Mouse (Mus musculus): ENCODE data around the gene Eps8. TPM values are rescaled to one million over a fixed set of nuclear protein-coding genes. Genes with fewer than 3 reads are reported as not detected.
A peak's percentile ranks its signal among the peaks of the same experiment; 100 is the strongest.

Gene Eps8
- polyA plus RNA-seq, 1 experiment = 51.9 TPM

DNA sequence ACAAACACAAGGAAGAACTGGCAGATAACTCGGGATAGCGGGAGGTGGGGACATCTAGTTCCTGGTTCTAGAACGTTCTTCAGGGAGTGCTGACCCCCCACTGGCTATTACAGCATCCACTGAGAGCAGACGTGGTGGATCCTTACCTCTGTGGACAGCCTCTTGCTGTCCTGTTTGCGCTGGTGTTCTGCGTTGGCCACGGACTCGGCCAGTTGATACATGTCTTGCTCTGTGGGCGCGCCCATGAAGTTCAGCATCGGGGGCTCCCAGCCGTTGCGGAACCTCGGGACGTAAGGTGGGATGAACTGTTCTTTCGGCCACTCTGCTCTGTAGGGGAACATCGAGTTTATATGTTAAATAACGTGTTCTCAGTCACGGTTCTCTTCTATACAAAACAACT, 145.7 kb downstream of the Eps8 start:
- no peaks in the 10 kb centered on the region for H3K27me3 ChIP-seq (replicated peaks; ENCODE audit: control insufficient read depth, insufficient read depth, low read length)
- no peak overlapping the region for H3K4me3 ChIP-seq (ENCODE audit: insufficient read depth, low read depth, low read length)
- 95% methylated on average over 19 of the region's 19 CpGs for WGBS
- H3K36me3 ChIP-seq (ENCODE audit: control insufficient read depth, insufficient read depth, low read length) = peaks cover 2% of the 10 kb centered on the region; the same call in 1 of the 2 replicates
- no peaks in the 10 kb centered on the region for H3K4me1 ChIP-seq (ENCODE audit: control insufficient read depth, insufficient read depth, low read length)
- no peak overlapping the region for H3K27ac ChIP-seq (ENCODE audit: insufficient read depth, low read depth, low read length)
- no peak for DNase-seq
- TF ChIP-seq POLR2A (IDR thresholded peaks at IDR 0.05; ENCODE audit: low read depth, low read length) (no peak), CTCF (conservative IDR thresholded peaks at IDR 0.05; ENCODE audit: insufficient read depth, insufficient read length, low read depth, low read length) (no peak)

DNA sequence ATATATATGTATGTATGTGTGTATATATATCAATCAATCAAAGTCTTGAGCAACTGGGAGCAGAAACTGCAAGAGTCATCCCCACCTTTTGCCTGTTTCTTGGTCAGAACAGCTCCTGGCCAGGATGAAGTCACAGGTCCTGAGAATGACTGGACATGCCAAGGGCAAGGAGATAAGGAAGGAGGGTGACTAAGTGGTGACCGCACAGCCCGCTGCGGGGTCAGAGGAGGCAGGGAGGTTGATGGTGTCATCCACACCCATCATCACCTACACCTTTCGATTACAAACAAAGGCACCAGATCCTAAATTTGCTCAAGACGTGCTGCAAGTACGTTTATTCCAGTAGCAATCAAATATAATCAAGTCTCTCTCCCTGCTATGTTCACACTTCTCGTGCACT, 148.1 kb downstream of the Eps8 start:
- Histone ChIP-seq H3K27ac (ENCODE audit: insufficient read depth, low read depth, low read length) (no peak overlapping the region), H3K36me3 (ENCODE audit: control insufficient read depth, insufficient read depth, low read length) (peaks cover 2% of the 10 kb centered on the region; the same call in 1 of the 2 replicates), H3K27me3 (replicated peaks; ENCODE audit: control insufficient read depth, insufficient read depth, low read length) (no peaks in the 10 kb centered on the region), H3K4me1 (ENCODE audit: control insufficient read depth, insufficient read depth, low read length) (no peaks in the 10 kb centered on the region), H3K4me3 (ENCODE audit: insufficient read depth, low read depth, low read length) (no peak overlapping the region)
- no peak for TF ChIP-seq POLR2A (IDR thresholded peaks at IDR 0.05; ENCODE audit: low read depth, low read length)
- no peak for TF ChIP-seq CTCF (conservative IDR thresholded peaks at IDR 0.05; ENCODE audit: insufficient read depth, insufficient read length, low read depth, low read length)
- DNase-seq = no peak
- 95% methylated on average over 7 of the region's 7 CpGs for whole genome bisulfite sequencing

DNA sequence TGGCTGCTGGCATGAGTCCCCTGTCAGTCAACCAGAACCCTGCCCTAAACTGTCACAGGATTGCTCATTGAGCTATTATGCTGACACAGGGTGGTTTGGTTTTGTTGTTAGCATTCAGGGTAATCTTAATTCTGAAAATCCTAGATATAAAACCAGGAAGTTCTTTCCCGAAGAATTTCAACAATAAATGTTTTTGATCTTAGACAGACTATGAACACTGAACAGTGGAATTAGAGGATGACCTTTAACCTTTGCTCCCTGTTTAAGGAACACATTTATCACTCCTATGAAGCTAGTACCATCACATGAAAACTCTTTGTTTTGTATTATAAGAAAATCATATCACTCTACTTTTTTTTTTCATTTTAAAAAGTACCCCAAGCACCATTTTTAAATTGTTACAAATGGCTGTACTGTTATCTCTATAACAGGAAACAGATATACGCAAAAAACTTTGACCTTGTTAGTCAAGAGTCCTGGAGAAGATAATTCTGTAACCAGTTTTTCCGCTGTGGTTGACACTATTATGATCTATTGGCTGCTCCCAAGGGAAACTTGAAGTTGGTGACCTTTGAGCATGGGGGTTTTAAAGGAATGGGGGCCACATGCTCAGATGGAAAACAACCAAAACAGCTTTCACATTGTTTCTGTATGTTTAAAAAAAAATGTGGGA, 149.0 kb downstream of the Eps8 start:
- no peak for TF ChIP-seq CTCF (conservative IDR thresholded peaks at IDR 0.05; ENCODE audit: insufficient read depth, insufficient read length, low read depth, low read length)
- TF ChIP-seq POLR2A (IDR thresholded peaks at IDR 0.05; ENCODE audit: low read depth, low read length) = no peak
- H3K27ac ChIP-seq (ENCODE audit: insufficient read depth, low read depth, low read length) = no peak overlapping the region
- H3K27me3 ChIP-seq (replicated peaks; ENCODE audit: control insufficient read depth, insufficient read depth, low read length) = no peaks in the 10 kb centered on the region
- 39% methylated on average over 3 of the region's 3 CpGs for WGBS
- H3K4me3 ChIP-seq (ENCODE audit: insufficient read depth, low read depth, low read length) = no peak overlapping the region
- peak; percentile 18 for DNase-seq
- peaks cover 2% of the 10 kb centered on the region; the same call in 1 of the 2 replicates for H3K36me3 ChIP-seq (ENCODE audit: control insufficient read depth, insufficient read depth, low read length)
- no peaks in the 10 kb centered on the region for H3K4me1 ChIP-seq (ENCODE audit: control insufficient read depth, insufficient read depth, low read length)

DNA sequence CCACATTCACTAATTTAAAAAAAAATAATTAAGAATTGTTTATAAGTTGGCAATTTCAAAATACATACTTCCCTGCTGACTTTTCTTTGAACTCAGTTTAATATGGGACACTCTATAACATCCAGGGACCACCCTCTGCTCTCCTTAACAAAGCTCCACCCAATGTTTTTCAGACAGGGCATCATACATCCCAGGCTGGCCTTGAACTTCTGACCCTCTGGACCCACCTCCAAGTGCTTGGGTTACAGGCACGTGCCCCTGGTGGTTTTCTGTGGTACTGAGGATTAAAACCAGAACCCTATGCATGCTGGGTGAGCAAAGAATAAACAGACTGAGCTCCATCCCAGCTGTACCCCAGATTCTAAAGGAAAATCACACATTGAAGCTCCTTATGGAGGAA, 150.6 kb downstream of the Eps8 start:
- no peak for DNase-seq
- Histone ChIP-seq H3K27ac (ENCODE audit: insufficient read depth, low read depth, low read length) (no peak overlapping the region), H3K4me3 (ENCODE audit: insufficient read depth, low read depth, low read length) (no peak overlapping the region), H3K4me1 (ENCODE audit: control insufficient read depth, insufficient read depth, low read length) (no peaks in the 10 kb centered on the region), H3K36me3 (ENCODE audit: control insufficient read depth, insufficient read depth, low read length) (peaks cover 5% of the 10 kb centered on the region; the same call in 1 of the 2 replicates), H3K27me3 (replicated peaks; ENCODE audit: control insufficient read depth, insufficient read depth, low read length) (no peaks in the 10 kb centered on the region)
- 45% methylated on average over 1 of the region's 1 CpGs for WGBS
- TF ChIP-seq POLR2A (IDR thresholded peaks at IDR 0.05; ENCODE audit: low read depth, low read length) = no peak

DNA sequence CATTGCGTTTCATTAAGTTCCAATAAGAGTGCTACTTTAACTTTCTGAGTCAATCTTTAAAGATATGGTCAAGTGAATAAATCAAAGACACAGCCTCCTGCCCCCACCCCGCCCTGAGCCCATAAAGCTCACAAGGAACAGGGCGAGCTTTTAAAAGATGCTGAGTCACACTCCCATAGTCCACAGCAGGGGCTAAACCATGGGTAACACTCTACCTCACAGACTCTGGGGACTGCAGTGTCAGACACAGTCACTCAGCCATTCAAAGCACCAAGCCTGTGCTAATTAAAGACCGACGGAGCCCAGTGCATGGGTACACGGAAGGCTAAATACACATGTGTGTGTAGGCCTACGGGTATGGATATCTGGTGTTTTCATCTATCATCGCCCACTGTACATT, 151.2 kb downstream of the Eps8 start:
- H3K4me3 ChIP-seq (ENCODE audit: insufficient read depth, low read depth, low read length) = no peak overlapping the region
- no peaks in the 10 kb centered on the region for H3K4me1 ChIP-seq (ENCODE audit: control insufficient read depth, insufficient read depth, low read length)
- WGBS = 76% methylated on average over 8 of the region's 8 CpGs
- no peaks in the 10 kb centered on the region for H3K27me3 ChIP-seq (replicated peaks; ENCODE audit: control insufficient read depth, insufficient read depth, low read length)
- TF ChIP-seq CTCF (conservative IDR thresholded peaks at IDR 0.05; ENCODE audit: insufficient read depth, insufficient read length, low read depth, low read length) (no peak), POLR2A (IDR thresholded peaks at IDR 0.05; ENCODE audit: low read depth, low read length) (no peak)
- H3K36me3 ChIP-seq (ENCODE audit: control insufficient read depth, insufficient read depth, low read length) = peaks cover 4% of the 10 kb centered on the region; the same call in 1 of the 2 replicates
- no peak overlapping the region for H3K27ac ChIP-seq (ENCODE audit: insufficient read depth, low read depth, low read length)
- DNase-seq = no peak

DNA sequence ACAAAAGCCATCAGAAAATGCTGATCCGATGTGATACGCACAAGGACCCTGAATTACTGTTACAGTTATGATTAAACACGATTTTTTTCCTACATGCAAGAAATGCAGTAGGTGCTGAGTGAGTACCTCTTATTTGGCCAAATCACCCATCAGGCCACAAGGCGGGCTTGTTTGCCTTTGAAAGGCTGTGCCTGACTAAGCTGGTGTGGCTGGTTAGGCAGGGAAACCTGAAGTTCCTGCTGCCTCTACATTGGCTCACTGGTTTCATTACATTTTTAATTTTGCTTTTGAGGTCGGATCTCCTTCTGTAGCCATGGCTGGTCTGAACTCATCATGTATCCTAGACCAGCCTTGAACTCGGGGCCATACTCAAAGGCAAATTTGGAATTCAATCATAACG, 151.7 kb downstream of the Eps8 start:
- Histone ChIP-seq H3K36me3 (ENCODE audit: control insufficient read depth, insufficient read depth, low read length) (peaks cover 4% of the 10 kb centered on the region; the same call in 1 of the 2 replicates), H3K4me1 (ENCODE audit: control insufficient read depth, insufficient read depth, low read length) (no peaks in the 10 kb centered on the region), H3K27ac (ENCODE audit: insufficient read depth, low read depth, low read length) (no peak overlapping the region), H3K27me3 (replicated peaks; ENCODE audit: control insufficient read depth, insufficient read depth, low read length) (no peaks in the 10 kb centered on the region), H3K4me3 (ENCODE audit: insufficient read depth, low read depth, low read length) (no peak overlapping the region)
- DNase-seq = no peak
- WGBS = 86% methylated on average over 7 of the region's 7 CpGs
- TF ChIP-seq CTCF (conservative IDR thresholded peaks at IDR 0.05; ENCODE audit: insufficient read depth, insufficient read length, low read depth, low read length) (no peak), POLR2A (IDR thresholded peaks at IDR 0.05; ENCODE audit: low read depth, low read length) (no peak)

DNA sequence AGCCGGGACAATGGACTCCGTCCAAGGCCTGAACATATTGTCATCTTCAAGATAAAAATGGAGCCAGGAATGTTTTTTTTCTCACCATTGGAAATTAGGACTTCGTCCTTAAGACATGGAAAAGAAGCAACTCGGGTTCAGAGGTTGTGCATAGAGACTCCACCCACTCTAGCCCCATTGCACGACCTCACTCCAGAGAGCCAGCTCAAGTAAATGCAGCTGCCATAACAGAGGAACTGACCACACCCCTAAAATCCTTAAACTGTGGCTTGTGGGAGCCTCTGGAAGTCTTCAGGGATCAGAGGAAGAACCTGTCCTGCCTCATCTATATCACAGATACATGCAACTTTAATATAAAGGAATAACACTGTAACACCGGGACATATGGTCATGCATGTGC, 155.9 kb downstream of the Eps8 start:
- no peaks in the 10 kb centered on the region for H3K27me3 ChIP-seq (replicated peaks; ENCODE audit: control insufficient read depth, insufficient read depth, low read length)
- peak; percentile 37 for DNase-seq
- 0 out of 2 replicates have a peak, but pooled peaks cover 4% of the 10 kb centered on the region for H3K36me3 ChIP-seq (ENCODE audit: control insufficient read depth, insufficient read depth, low read length)
- whole genome bisulfite sequencing = 58% methylated on average over 6 of the region's 6 CpGs
- H3K4me1 ChIP-seq (ENCODE audit: control insufficient read depth, insufficient read depth, low read length) = peaks cover 5% of the 10 kb centered on the region
- H3K27ac ChIP-seq (ENCODE audit: insufficient read depth, low read depth, low read length) = no peak overlapping the region
- H3K4me3 ChIP-seq (ENCODE audit: insufficient read depth, low read depth, low read length) = no peak overlapping the region
- no peak for TF ChIP-seq CTCF (conservative IDR thresholded peaks at IDR 0.05; ENCODE audit: insufficient read depth, insufficient read length, low read depth, low read length)
- TF ChIP-seq POLR2A (IDR thresholded peaks at IDR 0.05; ENCODE audit: low read depth, low read length) = no peak
